Mouse (Mus musculus) hindbrain, embryonic 11.5 days (tissue): ENCODE data around the gene Sec24c. TPM values are rescaled to one million over a fixed set of nuclear protein-coding genes. Genes with fewer than 3 reads are reported as not detected.

ENCODE experiments used
- polyA plus RNA-seq: library from polyadenylated mRNA; unstranded; fragments of >200 nt; fragmentation: Nextera tagmentation; extraction: Ambion mirVana; gene quantifications from 2 replicates; pipeline ENCODE4 v1.2.1, GENCODE M21; 2014

Gene Sec24c
- polyA plus RNA-seq, 1 experiment from 2014 or later = 76.6 TPM

Other genes starting within 250 kb of the Sec24c start
- gene Cfap70, start 222.1 kb upstream of the Sec24c start, polyA plus RNA-seq = 0.60 and 1.1 TPM in 2 replicates
- gene Anxa7, start 194.2 kb upstream of the Sec24c start, polyA plus RNA-seq = 15.0 and 16.8 TPM in 2 replicates
- gene Mss51, start 177.4 kb upstream of the Sec24c start, polyA plus RNA-seq = 1.1 and 1.4 TPM in 2 replicates
- 67.0 and 67.2 TPM in 2 replicates for gene Ppp3cb, start 127.7 kb upstream of the Sec24c start, polyA plus RNA-seq
- gene Usp54, start 33.2 kb upstream of the Sec24c start, polyA plus RNA-seq = 9.9 and 12.1 TPM in 2 replicates
- 0.28 TPM in 1 of 2 replicates, not detected in the other for gene Myoz1, start 17.8 kb upstream of the Sec24c start, polyA plus RNA-seq
- gene Synpo2l, start 6.0 kb upstream of the Sec24c start, polyA plus RNA-seq = 0.48 and 1.0 TPM in 2 replicates
- 16.7 and 22.9 TPM in 2 replicates for gene Fut11, start 20.7 kb downstream of the Sec24c start, polyA plus RNA-seq
- 210 and 223 TPM in 2 replicates for gene Chchd1, start 28.7 kb downstream of the Sec24c start, polyA plus RNA-seq
- gene Zswim8, start 33.2 kb downstream of the Sec24c start, polyA plus RNA-seq = 25.2 and 32.7 TPM in 2 replicates
- 20.2 and 21.0 TPM in 2 replicates for gene Ndst2, start 60.3 kb downstream of the Sec24c start, polyA plus RNA-seq
- 44.2 and 46.8 TPM in 2 replicates for gene Camk2g, start 119.8 kb downstream of the Sec24c start, polyA plus RNA-seq
- gene Plau, start 162.4 kb downstream of the Sec24c start, polyA plus RNA-seq = 0.59 and 0.65 TPM in 2 replicates